Mouse (Mus musculus) MEL (cell line): ENCODE results near the gene Ints12. TPM values are rescaled to one million over a fixed set of nuclear protein-coding genes. Genes with fewer than 3 reads are reported as not detected.

Experiments
- DNase-seq: peaks from one replicate; pipeline ENCODE4 v3.0.0; 2011; ENCODE audit warnings: low read depth, low spot score
- H3K27ac ChIP-seq: 2 replicates; pipeline ENCODE4 v1.5.1; 2012; ENCODE audit warnings: low read depth, mild to moderate bottlenecking, control low read depth, low read length, moderate library complexity; ENCODE audit not compliant: control insufficient read depth
- H3K27me3 ChIP-seq, 2 experiments: fragments of 150-350 bp in 1 of 2; sonication (generic) in 1 of 2; 2 replicates each; pipeline ENCODE4 v1.6.1; 2012; ENCODE audit warnings: low read length in 2 of 2, mild to moderate bottlenecking in 2 of 2, improper control_type of control experiment in 1 of 2, moderate library complexity in 1 of 2; ENCODE audit not compliant: insufficient read depth in 2 of 2, control insufficient read depth in 1 of 2
- H3K36me3 ChIP-seq, 2 experiments: 2 replicates each; pipeline ENCODE4 v1.6.1; 2012 to 2014; ENCODE audit warnings: low read length in 2 of 2, improper control_type of control experiment in 1 of 2, inconsistent platforms in 1 of 2, mild to moderate bottlenecking in 1 of 2; ENCODE audit not compliant: insufficient read depth in 2 of 2, control insufficient read depth in 1 of 2
- H3K4me1 ChIP-seq, 2 experiments: fragments of 150-350 bp in 1 of 2; sonication (generic) in 1 of 2; 2 replicates each; pipeline ENCODE4 v1.6.1; 2012; ENCODE audit warnings: low read length in 2 of 2, improper control_type of control experiment in 1 of 2, mild to moderate bottlenecking in 1 of 2; ENCODE audit not compliant: insufficient read depth in 2 of 2, control insufficient read depth in 1 of 2
- H3K4me3 ChIP-seq, 2 experiments: fragments of 150-350 bp in 1 of 2; sonication (generic) in 1 of 2; 2 replicates each; pipeline ENCODE4 v1.5.1; 2012; ENCODE audit warnings: low read depth in 2 of 2, low read length in 2 of 2, mild to moderate bottlenecking in 2 of 2, moderate library complexity in 2 of 2, control low read depth in 1 of 2, improper control_type of control experiment in 1 of 2; ENCODE audit not compliant: control insufficient read depth in 1 of 2, insufficient read depth in 1 of 2
- H3K79me2 ChIP-seq: 2 replicates; pipeline ENCODE4 v1.6.1; 2012; ENCODE audit warnings: mild to moderate bottlenecking, low read length, moderate library complexity; ENCODE audit not compliant: control insufficient read depth, poor library complexity, insufficient read depth
- H3K9ac ChIP-seq: 2 replicates; pipeline ENCODE4 v1.6.1; 2012; ENCODE audit warnings: low read depth, mild to moderate bottlenecking, control low read depth, low read length, moderate library complexity; ENCODE audit not compliant: control insufficient read depth, poor library complexity, severe bottlenecking
- H3K9me3 ChIP-seq: fragments of 150-350 bp; sonication (generic); replicated peaks from 2 replicates; pipeline ENCODE4 v1.6.1; 2012; ENCODE audit warnings: mild to moderate bottlenecking, low read length, improper control_type of control experiment, moderate library complexity; ENCODE audit not compliant: insufficient read depth
- CTCF ChIP-seq, 3 experiments: IDR thresholded peaks in 2 of 3; conservative IDR thresholded peaks in 1 of 3; 2 replicates each; pipeline ENCODE4 v1.5.1; 2011 to 2012; ENCODE audit warnings: low read length in 3 of 3, low read depth in 2 of 3, mild to moderate bottlenecking in 2 of 3, improper control_type of control experiment in 1 of 3, inconsistent platforms in 1 of 3, mixed read lengths in 1 of 3, moderate library complexity in 1 of 3; ENCODE audit not compliant: control insufficient read depth in 1 of 3, insufficient read depth in 1 of 3, poor library complexity in 1 of 3, severe bottlenecking in 1 of 3
- E2F4 ChIP-seq: IDR thresholded peaks from 2 replicates; pipeline ENCODE4 v1.6.1; 2011; ENCODE audit warnings: low read depth, low read length, improper control_type of control experiment, borderline replicate concordance
- ELF1 ChIP-seq: IDR thresholded peaks from 2 replicates; pipeline ENCODE4 v1.6.1; 2014; ENCODE audit warnings: low read depth, mild to moderate bottlenecking, inconsistent platforms, low read length, improper control_type of control experiment, moderate library complexity
- GABPA ChIP-seq: IDR thresholded peaks from 2 replicates; pipeline ENCODE4 v1.6.1; 2012; ENCODE audit warnings: low read depth, mild to moderate bottlenecking, inconsistent platforms, low read length, improper control_type of control experiment, moderate library complexity
- GATA1 ChIP-seq: IDR thresholded peaks from 2 replicates; pipeline ENCODE4 v1.6.1; 2011; ENCODE audit warnings: low read depth, low read length, improper control_type of control experiment
- HCFC1 ChIP-seq: IDR thresholded peaks from 2 replicates; pipeline ENCODE4 v1.6.1; 2012; ENCODE audit warnings: low read depth, mild to moderate bottlenecking, inconsistent platforms, low read length, improper control_type of control experiment, moderate library complexity
- KAT2A ChIP-seq: conservative IDR thresholded peaks from 2 replicates; pipeline ENCODE4 v1.6.1; 2012; ENCODE audit warnings: low read depth, low read length, improper control_type of control experiment, inconsistent platforms
- MAX ChIP-seq: IDR thresholded peaks from 2 replicates; pipeline ENCODE4 v1.6.1; 2011; ENCODE audit warnings: low read length, improper control_type of control experiment
- MYB ChIP-seq: IDR thresholded peaks from 2 replicates; pipeline ENCODE4 v1.6.1; 2011; ENCODE audit warnings: mild to moderate bottlenecking, low read depth, low read length, improper control_type of control experiment
- NELFE ChIP-seq: IDR thresholded peaks from 2 replicates; pipeline ENCODE4 v1.6.1; 2011; ENCODE audit warnings: low read depth, low read length, improper control_type of control experiment
- POLR2A ChIP-seq, 2 experiments: IDR thresholded peaks; 2 replicates each; pipeline ENCODE4 v1.6.1; 2011 to 2012; ENCODE audit warnings: low read length in 2 of 2, mild to moderate bottlenecking in 2 of 2, control low read depth in 1 of 2, improper control_type of control experiment in 1 of 2, low read depth in 1 of 2, moderate library complexity in 1 of 2; ENCODE audit not compliant: control insufficient read depth in 1 of 2, insufficient read depth in 1 of 2, poor library complexity in 1 of 2
- RAD21 ChIP-seq: IDR thresholded peaks from 2 replicates; pipeline ENCODE4 v1.6.1; 2011; ENCODE audit warnings: mild to moderate bottlenecking, low read depth, low read length, improper control_type of control experiment
- RCOR1 ChIP-seq: IDR thresholded peaks from 2 replicates; pipeline ENCODE4 v1.6.1; 2012; ENCODE audit warnings: low read depth, mild to moderate bottlenecking, inconsistent platforms, low read length, improper control_type of control experiment
- SIN3A ChIP-seq: IDR thresholded peaks from 2 replicates; pipeline ENCODE4 v1.6.1; 2012; ENCODE audit warnings: low read length, improper control_type of control experiment, inconsistent platforms
- SMC3 ChIP-seq: IDR thresholded peaks from 2 replicates; pipeline ENCODE4 v1.6.1; 2011; ENCODE audit warnings: low read depth, low read length, improper control_type of control experiment
- TBP ChIP-seq: IDR thresholded peaks from 2 replicates; pipeline ENCODE4 v1.8.0; 2011; ENCODE audit warnings: low read depth, low read length, improper control_type of control experiment
- UBTF ChIP-seq: IDR thresholded peaks from 2 replicates; pipeline ENCODE4 v1.6.1; 2012; ENCODE audit warnings: low read depth, mild to moderate bottlenecking, inconsistent platforms, low read length, improper control_type of control experiment, moderate library complexity, borderline replicate concordance; ENCODE audit not compliant: insufficient read depth
- USF1 ChIP-seq: IDR thresholded peaks from 2 replicates; pipeline ENCODE4 v1.6.1; 2014; ENCODE audit warnings: low read depth, mild to moderate bottlenecking, inconsistent platforms, low read length, improper control_type of control experiment, moderate library complexity
- USF2 ChIP-seq, 2 experiments: IDR thresholded peaks; 2 replicates each; pipeline ENCODE4 v1.6.1; 2011 to 2012; ENCODE audit warnings: improper control_type of control experiment in 2 of 2, low read length in 2 of 2, borderline replicate concordance in 1 of 2, inconsistent platforms in 1 of 2, low read depth in 1 of 2, mild to moderate bottlenecking in 1 of 2; ENCODE audit not compliant: insufficient read depth in 1 of 2
- ZC3H11A ChIP-seq: IDR thresholded peaks from 2 replicates; pipeline ENCODE4 v1.6.1; 2012; ENCODE audit warnings: low read depth, mild to moderate bottlenecking, inconsistent platforms, low read length, improper control_type of control experiment
- polyA plus RNA-seq, 2 experiments: library from polyadenylated mRNA; stranded (reverse) in 1 of 2; unstranded in 1 of 2; fragments of >175 nt in 1 of 2; fragments of >200 nt in 1 of 2; gene quantifications; 2 replicates each; pipeline versions ENCODE4 v1.2.1 to v1.2.4; 2012; ENCODE audit warnings: low replicate concordance in 2 of 2, low read depth in 1 of 2; ENCODE audit not compliant: insufficient read length in 2 of 2, insufficient read depth in 1 of 2, missing spikeins in 1 of 2
- total RNA-seq: library from RNA; depleted of rRNA; stranded (reverse); fragments of 300-350 nt; gene quantifications from 2 replicates; pipeline ENCODE4 v1.2.3, GENCODE M21; 2012

Gene Ints12
- total and polyA plus RNA-seq, 3 experiments, result 13.8 to 15.2 TPM; not detected in 1

DNA sequence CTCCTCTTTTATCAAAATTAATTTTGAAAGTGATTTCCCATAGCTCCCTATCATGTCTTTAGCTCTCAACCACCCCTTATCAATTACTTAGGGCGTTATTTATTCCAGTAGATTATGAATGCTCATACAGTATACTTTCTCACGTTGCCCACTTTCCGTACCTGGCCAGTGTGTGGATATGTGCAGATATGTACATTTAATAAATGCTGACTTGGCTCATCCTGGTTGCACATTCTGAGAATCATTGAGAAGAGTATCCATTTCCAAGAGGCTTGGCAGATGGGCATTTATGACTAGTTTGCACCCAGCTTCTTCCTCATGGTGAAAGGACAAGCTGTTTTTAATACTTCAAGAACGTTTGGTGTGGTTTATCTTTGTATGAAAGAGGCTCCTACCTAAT lies 18.2 kb downstream of the Ints12 start:
- Histone ChIP-seq H3K9me3 (no peaks in the 10 kb centered on the region), H3K79me2 (no peaks in the 10 kb centered on the region), H3K27me3 (no peaks in the 10 kb centered on the region), H3K27ac (no peak overlapping the region)
- TF ChIP-seq USF1 (no peak), MYB (no peak), TBP (no peak), ZC3H11A (no peak), MAX (no peak), USF2 (IDR thresholded peaks at IDR 0.05; ENCODE audit: borderline replicate concordance in 1 of 2, insufficient read depth in 1 of 2, low read depth in 1 of 2, low read length in 2 of 2) (no peak), KAT2A (no peak), HCFC1 (no peak), POLR2A (IDR thresholded peaks at IDR 0.05; ENCODE audit: control insufficient read depth in 1 of 2, insufficient read depth in 1 of 2, low read depth in 1 of 2, low read length in 2 of 2, poor library complexity in 1 of 2) (no peak), SIN3A (no peak), GABPA (no peak), ELF1 (no peak), NELFE (no peak)
- TF ChIP-seq, all 39 proteins: peak for 0
- H3K4me3 ChIP-seq, result no peak overlapping the region
- H3K9ac ChIP-seq, result no peak overlapping the region
- peaks cover 0 to 5% of the 10 kb centered on the region in 2 experiments; a peak in 2 of 4 replicates for H3K36me3 ChIP-seq
- no peak for DNase-seq
- no peaks in the 10 kb centered on the region for H3K4me1 ChIP-seq

DNA sequence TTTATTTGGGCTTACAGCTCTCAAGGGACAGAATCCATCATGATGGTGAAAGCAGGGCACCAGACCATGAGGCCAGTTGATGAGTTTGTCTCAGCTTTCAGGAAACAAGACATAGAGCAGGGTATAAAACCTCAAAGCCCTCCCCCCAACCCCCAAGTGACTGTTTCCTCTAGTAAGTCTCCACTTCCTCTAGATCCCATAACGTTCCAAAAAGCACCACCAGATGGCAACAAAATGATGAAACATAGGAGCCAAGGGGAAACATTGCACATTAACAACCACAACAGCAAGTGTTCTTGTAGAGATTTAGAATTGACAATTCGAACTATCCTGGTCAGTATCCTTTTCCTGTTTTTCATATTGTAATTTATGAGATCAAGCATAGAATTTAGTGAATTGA lies 20.1 kb downstream of the Ints12 start:
- TF ChIP-seq ZC3H11A (peak; percentile 50; the same call in 1 of the 2 replicates), USF2 (IDR thresholded peaks at IDR 0.05; ENCODE audit: borderline replicate concordance in 1 of 2, insufficient read depth in 1 of 2, low read depth in 1 of 2, low read length in 2 of 2) (no peak), GATA1 (no peak), RAD21 (peak; percentile 71), RCOR1 (no peak), E2F4 (no peak), SMC3 (peak; percentile 74), CTCF (IDR thresholded peaks at IDR 0.05 in 2 of 3, conservative IDR thresholded peaks at IDR 0.05 in 1 of 3; ENCODE audit: control insufficient read depth in 1 of 3, insufficient read depth in 1 of 3, low read depth in 2 of 3, low read length in 3 of 3, poor library complexity in 1 of 3, severe bottlenecking in 1 of 3) (peak in 2 of 3 experiments; percentile 21 to 67; a peak in 3 of 6 replicates), UBTF (no peak)
- Histone ChIP-seq H3K9me3 (no peaks in the 10 kb centered on the region), H3K27me3 (no peaks in the 10 kb centered on the region), H3K27ac (no peak overlapping the region), H3K36me3 (peaks cover 0 to 4% of the 10 kb centered on the region in 2 experiments; a peak in 2 of 4 replicates), H3K4me3 (no peak overlapping the region), H3K4me1 (no peaks in the 10 kb centered on the region), H3K9ac (no peak overlapping the region), H3K79me2 (no peaks in the 10 kb centered on the region)
- peak; percentile 71 for DNase-seq
